Mouse (Mus musculus): ENCODE measurements at regions not wholly inside any gene's neighbourhood (a gene's known extent, or its start where the extent isn't known, plus 50 kb on each side); places are given as distances from the start of the nearest gene placed in this dataset.

DNA sequence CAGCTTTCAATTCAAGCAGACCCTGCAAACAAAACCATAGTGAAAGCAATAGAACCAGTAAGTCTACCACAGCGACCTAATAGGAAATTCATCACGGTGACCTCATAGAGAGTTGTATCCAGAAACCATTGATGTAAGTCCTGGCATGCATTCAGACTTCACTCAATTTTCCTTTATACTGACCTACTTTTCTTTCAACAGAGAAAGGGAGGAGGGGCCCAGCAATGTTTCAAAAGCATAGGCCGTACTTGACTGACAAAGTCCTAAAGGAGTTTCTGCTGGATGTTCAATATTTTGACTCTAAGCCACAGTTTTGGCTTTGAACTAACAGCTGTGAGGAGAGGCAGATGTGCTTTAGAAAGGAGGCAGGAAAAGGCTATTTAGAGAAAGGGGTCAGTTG, 88.4 kb downstream of the AI593442 start:
- ATAC-seq (ENCODE audit: insufficient number of reproducible peaks, low FRiP score, low TSS enrichment, low read depth) (no peak), DNase-seq (ENCODE audit: low spot score) (no peak)
- Histone ChIP-seq H3K36me3 (ENCODE audit: control insufficient read depth, insufficient read depth, low read length) (no peaks in the 10 kb centered on the region), H3K4me2 (ENCODE audit: low read depth, severe bottlenecking) (no peak overlapping the region), H3K9ac (ENCODE audit: low read length) (no peak overlapping the region), H3K4me3 (ENCODE audit: low read depth, low read length) (no peak overlapping the region), H3K9me3 (ENCODE audit: control insufficient read depth, low read length) (no peaks in the 10 kb centered on the region), H3K4me1 (ENCODE audit: control insufficient read depth, insufficient read depth, low read length) (no peaks in the 10 kb centered on the region), H3K27me3 (ENCODE audit: control insufficient read depth, insufficient read depth, low read length) (no peaks in the 10 kb centered on the region), H3K27ac (replicated peaks; ENCODE audit: low read depth, low read length) (no peak overlapping the region)
- 88% methylated on average over 3 of the region's 3 CpGs for WGBS

- Histone ChIP-seq H3K9me3 (ENCODE audit: control insufficient read depth, low read length) (no peaks in the 10 kb centered on the region), H3K36me3 (ENCODE audit: control insufficient read depth, insufficient read depth, low read length) (no peaks in the 10 kb centered on the region), H3K4me3 (ENCODE audit: low read depth, low read length) (no peak overlapping the region), H3K4me2 (ENCODE audit: low read depth, severe bottlenecking) (no peak overlapping the region), H3K9ac (ENCODE audit: low read length) (no peak overlapping the region), H3K27me3 (ENCODE audit: control insufficient read depth, insufficient read depth, low read length) (no peaks in the 10 kb centered on the region), H3K4me1 (ENCODE audit: control insufficient read depth, insufficient read depth, low read length) (no peaks in the 10 kb centered on the region), H3K27ac (replicated peaks; ENCODE audit: low read depth, low read length) (no peak overlapping the region)
- ATAC-seq (ENCODE audit: insufficient number of reproducible peaks, low FRiP score, low TSS enrichment, low read depth) (no peak), DNase-seq (ENCODE audit: low spot score) (no peak)
- 81% methylated on average over 4 of the region's 4 CpGs for WGBS
These were observed 105.5 kb downstream of the AI593442 start for GRCm38 (mm10) chr9:52574066-52574465.

DNA sequence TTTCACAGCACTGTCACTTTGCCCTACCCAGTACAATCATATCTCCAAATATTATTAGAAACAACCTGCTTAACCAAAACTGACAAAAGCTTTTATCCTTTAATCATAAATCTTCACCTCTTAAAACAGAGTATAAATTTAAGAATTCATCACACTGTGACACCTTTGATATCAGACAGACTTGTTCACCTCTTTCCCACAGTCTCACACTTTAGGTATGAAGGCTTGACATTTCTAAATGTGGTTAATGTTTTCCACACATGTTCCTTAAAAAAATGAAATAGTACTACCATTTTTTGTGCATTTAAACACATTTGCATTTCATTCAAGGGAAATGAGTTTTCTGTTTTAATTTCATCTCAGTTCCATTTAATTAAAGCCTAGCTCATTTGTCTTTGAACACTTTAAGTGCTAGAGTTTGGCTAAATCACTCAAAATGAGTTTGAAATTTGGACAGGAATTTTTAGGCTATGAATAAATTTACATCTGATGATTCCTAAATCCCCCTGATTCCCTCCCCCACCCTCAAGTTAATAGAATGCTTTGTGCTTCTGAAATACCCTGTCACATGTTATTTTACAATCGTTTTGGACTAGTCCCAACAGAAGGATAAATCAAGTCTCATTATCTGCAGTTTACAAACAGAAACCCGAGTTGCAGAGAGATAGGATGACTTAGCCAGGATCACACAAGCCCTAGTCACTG, 127.9 kb downstream of the AI593442 start:
- H3K27me3 ChIP-seq (ENCODE audit: control insufficient read depth, insufficient read depth, low read length): no peaks in the 10 kb centered on the region
- no peaks in the 10 kb centered on the region for H3K36me3 ChIP-seq (ENCODE audit: control insufficient read depth, insufficient read depth, low read length)
- no peaks in the 10 kb centered on the region for H3K4me1 ChIP-seq (ENCODE audit: control insufficient read depth, insufficient read depth, low read length)
- H3K27ac ChIP-seq (replicated peaks; ENCODE audit: low read depth, low read length): no peak overlapping the region
- H3K9me3 ChIP-seq (ENCODE audit: control insufficient read depth, low read length): no peaks in the 10 kb centered on the region
- H3K9ac ChIP-seq (ENCODE audit: low read length): no peak overlapping the region
- no peak overlapping the region for H3K4me2 ChIP-seq (ENCODE audit: low read depth, severe bottlenecking)
- WGBS: 47% methylated on average over 2 of the region's 2 CpGs
- H3K4me3 ChIP-seq (ENCODE audit: low read depth, low read length): no peak overlapping the region
- ATAC-seq (ENCODE audit: insufficient number of reproducible peaks, low FRiP score, low TSS enrichment, low read depth): no peak
- DNase-seq (ENCODE audit: low spot score): no peak

- Histone ChIP-seq H3K4me3 (ENCODE audit: low read depth, low read length) (no peak overlapping the region), H3K4me1 (ENCODE audit: control insufficient read depth, insufficient read depth, low read length) (no peaks in the 10 kb centered on the region), H3K9me3 (ENCODE audit: control insufficient read depth, low read length) (no peaks in the 10 kb centered on the region), H3K27me3 (ENCODE audit: control insufficient read depth, insufficient read depth, low read length) (no peaks in the 10 kb centered on the region), H3K36me3 (ENCODE audit: control insufficient read depth, insufficient read depth, low read length) (no peaks in the 10 kb centered on the region), H3K27ac (replicated peaks; ENCODE audit: low read depth, low read length) (no peak overlapping the region), H3K4me2 (ENCODE audit: low read depth, severe bottlenecking) (no peak overlapping the region), H3K9ac (ENCODE audit: low read length) (no peak overlapping the region)
- ATAC-seq (ENCODE audit: insufficient number of reproducible peaks, low FRiP score, low TSS enrichment, low read depth): no peak
- WGBS: 59% methylated on average over 2 of the region's 2 CpGs
- DNase-seq (ENCODE audit: low spot score): no peak
These were observed 133.5 kb downstream of the AI593442 start for GRCm38 (mm10) chr9:52546071-52546470.

- no peak overlapping the region for H3K27ac ChIP-seq (replicated peaks; ENCODE audit: low read depth, low read length)
These were observed 140.5 kb downstream of the AI593442 start for GRCm38 (mm10) chr9:52539086-52539485.

GRCm38 (mm10) chr9:52529444-52529915, 150.1 kb downstream of the AI593442 start:
- 72% methylated on average over 6 of the region's 6 CpGs for WGBS
- H3K4me3 ChIP-seq (ENCODE audit: low read depth, low read length): no peak overlapping the region
- DNase-seq (ENCODE audit: low spot score) (no peak), ATAC-seq (ENCODE audit: insufficient number of reproducible peaks, low FRiP score, low TSS enrichment, low read depth) (no peak)
- H3K27me3 ChIP-seq (ENCODE audit: control insufficient read depth, insufficient read depth, low read length): no peaks in the 10 kb centered on the region
- no peak overlapping the region for H3K9ac ChIP-seq (ENCODE audit: low read length)
- no peaks in the 10 kb centered on the region for H3K9me3 ChIP-seq (ENCODE audit: control insufficient read depth, low read length)
- no peaks in the 10 kb centered on the region for H3K36me3 ChIP-seq (ENCODE audit: control insufficient read depth, insufficient read depth, low read length)
- H3K27ac ChIP-seq (replicated peaks; ENCODE audit: low read depth, low read length): no peak overlapping the region
- no peak overlapping the region for H3K4me2 ChIP-seq (ENCODE audit: low read depth, severe bottlenecking)
- no peaks in the 10 kb centered on the region for H3K4me1 ChIP-seq (ENCODE audit: control insufficient read depth, insufficient read depth, low read length)

More at GRCm38 (mm10) chr9:52539086-52539485, 140.5 kb downstream of the AI593442 start:
- Histone ChIP-seq H3K27me3 (ENCODE audit: control insufficient read depth, insufficient read depth, low read length) (no peaks in the 10 kb centered on the region), H3K4me1 (ENCODE audit: control insufficient read depth, insufficient read depth, low read length) (no peaks in the 10 kb centered on the region), H3K36me3 (ENCODE audit: control insufficient read depth, insufficient read depth, low read length) (no peaks in the 10 kb centered on the region), H3K9ac (ENCODE audit: low read length) (no peak overlapping the region), H3K4me2 (ENCODE audit: low read depth, severe bottlenecking) (no peak overlapping the region), H3K9me3 (ENCODE audit: control insufficient read depth, low read length) (no peaks in the 10 kb centered on the region), H3K4me3 (ENCODE audit: low read depth, low read length) (no peak overlapping the region)
- no peak for ATAC-seq (ENCODE audit: insufficient number of reproducible peaks, low FRiP score, low TSS enrichment, low read depth)
- 84% methylated on average over 3 of the region's 3 CpGs for WGBS
- no peak for DNase-seq (ENCODE audit: low spot score)

DNA sequence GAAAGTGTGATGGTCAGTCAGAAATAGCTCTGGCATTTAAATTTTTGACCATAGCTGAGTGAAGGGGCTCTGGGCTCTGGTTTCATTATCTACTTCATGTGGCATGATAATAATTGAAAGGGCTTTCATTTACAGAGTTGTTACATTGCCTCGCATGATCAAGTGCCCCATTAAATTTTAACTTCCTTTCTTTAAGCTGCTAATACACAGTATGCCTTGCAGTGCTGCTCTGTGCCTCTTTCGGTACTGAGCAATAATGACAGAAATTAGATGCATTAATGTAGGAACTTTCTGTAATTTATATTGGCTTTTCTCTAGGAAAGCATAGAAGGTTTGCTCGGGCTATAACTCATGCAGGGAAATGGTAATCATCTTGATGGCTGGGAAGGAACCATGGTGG, 179.1 kb downstream of the AI593442 start:
- no peak overlapping the region for H3K4me2 ChIP-seq (ENCODE audit: low read depth, severe bottlenecking)
- H3K4me3 ChIP-seq (ENCODE audit: low read depth, low read length): no peak overlapping the region
- 60% methylated on average over 3 of the region's 3 CpGs for WGBS
- H3K27me3 ChIP-seq (ENCODE audit: control insufficient read depth, insufficient read depth, low read length): no peaks in the 10 kb centered on the region
- H3K9ac ChIP-seq (ENCODE audit: low read length): no peak overlapping the region
- H3K36me3 ChIP-seq (ENCODE audit: control insufficient read depth, insufficient read depth, low read length): no peaks in the 10 kb centered on the region
- H3K4me1 ChIP-seq (ENCODE audit: control insufficient read depth, insufficient read depth, low read length): no peaks in the 10 kb centered on the region
- DNase-seq (ENCODE audit: low spot score) (no peak), ATAC-seq (ENCODE audit: insufficient number of reproducible peaks, low FRiP score, low TSS enrichment, low read depth) (no peak)
- H3K9me3 ChIP-seq (ENCODE audit: control insufficient read depth, low read length): no peaks in the 10 kb centered on the region
- H3K27ac ChIP-seq (replicated peaks; ENCODE audit: low read depth, low read length): no peak overlapping the region

- WGBS: 60% methylated on average over 8 of the region's 8 CpGs
- no peak for ATAC-seq (ENCODE audit: insufficient number of reproducible peaks, low FRiP score, low TSS enrichment, low read depth)
- no peak overlapping the region for H3K27ac ChIP-seq (replicated peaks; ENCODE audit: low read depth, low read length)
These were observed 183.9 kb downstream of the AI593442 start for GRCm38 (mm10) chr9:52495483-52496270.

More at GRCm38 (mm10) chr9:52495483-52496270, 183.9 kb downstream of the AI593442 start:
- Histone ChIP-seq H3K9me3 (ENCODE audit: control insufficient read depth, low read length) (no peaks in the 10 kb centered on the region), H3K36me3 (ENCODE audit: control insufficient read depth, insufficient read depth, low read length) (no peaks in the 10 kb centered on the region), H3K4me2 (ENCODE audit: low read depth, severe bottlenecking) (no peak overlapping the region), H3K4me3 (ENCODE audit: low read depth, low read length) (no peak overlapping the region), H3K9ac (ENCODE audit: low read length) (no peak overlapping the region), H3K27me3 (ENCODE audit: control insufficient read depth, insufficient read depth, low read length) (no peaks in the 10 kb centered on the region), H3K4me1 (ENCODE audit: control insufficient read depth, insufficient read depth, low read length) (0 out of 2 replicates have a peak, but pooled peaks cover 3% of the 10 kb centered on the region)
- no peak for DNase-seq (ENCODE audit: low spot score)
